Mouse (Mus musculus) spleen, embryonic (tissue): ENCODE data around the gene Ralgps1.
"Not testable (repeated sequence)": the region's sequence is repeated elsewhere in the genome, so short reads cannot be mapped to it uniquely, and the experiment has no call there.

ENCODE experiments used
- CTCF ChIA-PET: fragments of 350-600 bp; sonication (Branson Sonifier 250); formaldehyde crosslinking; loops from one replicate; lab custom pipeline; 2022; lab: Charles Lee

The Ralgps1 gene

DNA sequence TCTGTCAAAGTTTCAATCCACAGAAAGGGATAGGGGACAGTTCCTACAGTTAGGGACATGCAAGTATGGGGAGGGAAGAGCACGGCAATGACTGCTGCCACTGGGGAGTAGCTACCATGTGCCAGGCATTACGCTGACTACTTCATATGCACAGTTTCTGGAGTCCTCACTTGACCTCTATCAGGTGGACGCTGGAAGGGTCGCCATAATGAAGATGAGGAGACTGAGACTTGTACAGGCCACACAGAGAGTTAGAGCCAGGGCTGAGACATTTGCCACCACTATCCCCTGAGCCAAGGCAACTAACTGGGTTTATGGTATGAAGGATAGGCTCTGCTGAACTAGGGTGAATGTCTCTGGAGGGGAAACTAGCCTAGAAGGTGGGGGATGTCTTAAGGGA, 233.6 kb downstream of the Ralgps1 start:
- CTCF ChIA-PET = no interaction called here

DNA sequence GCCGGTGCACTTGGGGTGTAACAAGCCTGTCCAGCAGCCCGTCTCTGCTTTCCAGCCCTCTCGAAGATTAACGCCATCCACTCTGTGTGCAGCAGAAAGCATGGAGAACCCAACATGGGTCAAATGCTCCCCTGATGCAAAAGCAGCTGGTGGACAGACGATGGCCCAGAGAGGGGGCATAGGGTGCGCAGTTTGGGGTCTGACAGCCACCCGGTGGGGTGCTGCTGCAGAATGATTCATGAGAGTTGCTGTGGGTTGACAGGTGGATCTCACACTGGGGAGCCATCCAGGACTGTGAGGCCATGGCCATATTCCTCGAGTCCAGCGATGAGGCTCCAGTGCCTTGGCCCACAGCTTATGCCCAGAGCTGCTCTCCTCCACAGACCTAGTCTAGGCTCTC, 234.0 kb downstream of the Ralgps1 start:
- CTCF ChIA-PET = no interaction called here

DNA sequence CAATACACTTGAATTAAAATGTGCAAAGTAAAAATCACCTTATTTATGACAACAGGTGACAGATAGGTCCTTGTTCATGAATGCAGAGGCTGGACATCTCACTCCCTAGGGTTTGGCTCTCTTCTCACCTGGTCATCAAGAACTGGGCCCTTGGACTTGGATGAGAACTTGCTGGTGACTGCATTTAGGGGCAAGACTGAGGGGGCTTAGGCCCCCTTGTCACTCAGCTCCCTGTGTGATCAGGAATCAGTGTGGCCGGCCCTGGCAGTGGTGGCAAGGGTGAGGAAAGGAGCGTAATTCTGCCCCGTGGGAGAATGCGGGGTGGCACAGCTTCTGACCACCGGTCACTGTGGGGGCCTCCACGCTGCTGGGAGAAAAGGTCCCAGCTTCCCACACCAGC, 234.9 kb downstream of the Ralgps1 start:
- CTCF ChIA-PET = no interaction called here

DNA sequence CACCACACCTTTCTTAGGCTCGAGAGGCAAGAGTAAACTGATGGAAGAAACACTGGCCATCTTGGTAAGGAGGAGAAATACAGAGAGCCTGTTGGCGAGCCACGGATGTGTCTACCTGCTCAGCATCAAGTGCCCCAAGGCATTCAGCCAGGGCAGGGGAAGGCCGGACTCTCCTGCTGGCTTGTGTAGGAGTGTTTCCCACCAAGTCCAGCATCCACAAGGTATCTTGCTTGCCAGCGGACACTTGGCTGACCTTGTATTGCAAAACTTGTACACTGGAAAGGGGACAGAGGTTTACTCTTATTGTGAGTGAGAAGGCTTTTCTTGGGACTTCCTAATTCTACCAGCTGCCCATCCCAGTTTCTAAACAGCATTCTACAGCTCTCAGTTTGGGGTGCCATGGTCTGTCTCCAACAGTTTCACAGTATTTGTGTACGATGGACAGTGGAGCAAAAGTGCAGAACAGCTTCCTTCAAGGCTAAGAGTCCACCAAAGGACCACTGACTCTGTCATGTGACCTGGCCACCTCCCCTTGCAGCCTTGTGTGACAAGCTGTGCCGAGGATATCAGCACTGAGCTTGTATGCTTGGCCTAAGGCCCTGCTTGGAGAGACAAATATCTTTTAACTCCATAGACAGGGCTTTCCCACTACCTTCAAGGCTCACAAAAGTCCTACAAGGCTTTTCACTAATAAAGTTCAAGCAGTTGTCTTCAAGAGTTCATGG, 236.4 kb downstream of the Ralgps1 start:
- CTCF ChIA-PET = no interaction called here

- CTCF ChIA-PET = no interaction called here
Observed at GRCm38 (mm10) chr2:33132306-33132705, 239.0 kb downstream of the Ralgps1 start.

DNA sequence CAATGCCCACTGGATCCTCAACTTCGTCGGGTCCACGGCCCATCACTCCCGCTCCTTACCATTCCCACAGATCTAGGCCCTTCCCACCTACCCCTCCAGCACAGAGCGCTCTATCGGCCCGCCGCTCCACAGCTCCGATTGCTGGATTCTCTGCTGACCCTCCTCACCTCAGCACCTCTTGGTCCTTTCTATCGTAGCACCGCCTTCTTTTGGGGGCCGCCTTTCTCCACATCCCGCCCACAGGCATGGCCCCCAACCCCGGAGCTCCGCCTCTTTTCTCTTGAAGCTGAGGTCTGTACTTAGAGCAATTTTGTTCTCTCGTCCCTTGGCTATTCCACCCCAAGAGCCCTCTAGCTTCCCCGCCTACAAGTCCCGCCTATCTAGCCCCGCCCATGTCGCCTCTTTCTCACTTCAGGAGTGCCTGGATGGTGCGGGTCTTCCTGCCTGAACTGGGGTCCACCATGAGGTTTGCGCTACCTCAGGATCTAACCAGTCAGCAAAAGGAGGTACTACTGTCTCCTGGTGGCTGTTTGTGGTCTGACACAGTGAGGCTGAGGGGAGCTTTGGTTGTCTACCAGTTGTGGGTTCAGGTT, 239.7 kb downstream of the Ralgps1 start, which contains the start of gene Garnl3:
TSS of gene Garnl3 (minus strand) at position 155 of the 593 bp plus-strand sequence.
- CTCF ChIA-PET = interaction anchor here (0.5 to 1.1 kb wide), 3 partner anchors 149 to 341 kb away, joined by 3 to 7 read pairs (median 3); no protein-coding TSS in a partner anchor

- CTCF ChIA-PET = interaction anchor here (0.5 to 1.1 kb wide), 3 partner anchors 148 to 342 kb away, joined by 3 to 7 read pairs (median 3); no protein-coding TSS in a partner anchor
Observed at GRCm38 (mm10) chr2:33130526-33131483, 240.5 kb downstream of the Ralgps1 start.

GRCm38 (mm10) chr2:33130141-33130525, 241.2 kb downstream of the Ralgps1 start:
- CTCF ChIA-PET = no interaction called here

DNA sequence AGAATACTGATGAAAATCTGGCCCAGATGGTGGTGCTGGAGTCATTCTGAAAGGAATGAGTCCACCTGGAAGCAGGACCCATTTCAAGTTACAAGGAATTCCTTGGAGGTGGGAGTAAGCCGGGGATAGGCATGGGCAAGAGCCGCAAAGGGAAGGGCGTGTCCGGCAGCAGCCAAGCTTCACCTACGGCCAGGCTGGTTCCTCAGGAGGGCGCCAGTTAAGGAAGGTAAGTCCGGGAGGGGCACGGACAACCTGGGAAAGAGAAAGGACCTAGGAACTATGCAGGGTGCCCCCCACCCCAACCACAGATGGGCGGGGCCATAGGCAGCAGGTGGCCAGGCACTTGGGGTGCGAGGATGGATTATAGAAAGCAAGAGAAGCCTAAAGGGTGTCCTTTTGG, 241.6 kb downstream of the Ralgps1 start:
- CTCF ChIA-PET = interaction anchor here (0.5 kb wide), 1 partner anchor 146 kb away, joined by 5 read pairs; no protein-coding TSS in a partner anchor

GRCm38 (mm10) chr2:33129005-33129404, 242.3 kb downstream of the Ralgps1 start:
- CTCF ChIA-PET = interaction anchor here (0.5 kb wide), 1 partner anchor 146 kb away, joined by 5 read pairs; no protein-coding TSS in a partner anchor

GRCm38 (mm10) chr2:33127271-33127670, 244.0 kb downstream of the Ralgps1 start:
- CTCF ChIA-PET = no interaction called here

GRCm38 (mm10) chr2:33122856-33123255, 248.4 kb downstream of the Ralgps1 start:
- CTCF ChIA-PET = no interaction called here

- CTCF ChIA-PET = no interaction called here
Observed at GRCm38 (mm10) chr2:33100536-33100935, 270.8 kb downstream of the Ralgps1 start.

DNA sequence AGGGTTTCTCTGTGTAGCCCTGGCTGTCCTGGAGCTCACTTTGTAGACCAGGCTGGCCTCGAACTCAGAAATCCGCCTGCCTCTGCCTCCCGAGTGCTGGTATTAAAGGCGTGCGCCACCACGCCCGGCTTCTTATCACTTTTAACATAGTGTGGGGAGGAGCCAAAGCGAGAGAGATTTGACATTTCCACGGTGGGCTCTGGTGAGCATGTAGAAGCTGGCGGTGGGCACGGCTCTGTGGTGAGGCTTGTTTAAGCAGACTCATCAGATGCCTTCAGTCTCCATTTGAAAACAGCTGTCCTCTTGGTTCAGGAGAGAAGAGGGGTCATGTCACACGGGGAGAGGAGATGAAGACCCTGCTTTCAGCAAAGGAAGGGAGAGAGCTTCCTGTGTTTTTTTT, 274.0 kb downstream of the Ralgps1 start:
- CTCF ChIA-PET = not testable (repeated sequence)

DNA sequence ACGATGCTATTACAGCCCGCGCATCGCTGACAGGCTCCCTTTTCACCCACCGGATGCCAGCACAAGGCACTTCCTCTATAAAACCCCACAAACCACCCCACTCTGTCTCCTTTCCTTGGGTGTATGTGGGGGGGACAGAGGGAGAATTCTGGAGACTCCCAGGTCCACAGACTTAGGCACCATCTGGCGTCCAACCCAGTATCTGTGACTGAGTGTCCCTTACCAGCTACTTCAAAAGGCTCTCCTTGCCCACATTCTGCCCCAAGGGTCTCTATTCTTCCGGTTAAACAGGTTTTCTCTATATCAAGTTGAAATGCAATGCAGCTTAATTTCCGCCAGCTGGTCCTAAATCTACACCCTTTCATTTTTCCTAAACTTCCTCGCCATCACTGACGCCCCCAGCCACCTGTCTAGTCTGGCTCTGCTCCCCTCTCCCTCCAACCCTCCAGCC, 276.0 kb downstream of the Ralgps1 start:
- CTCF ChIA-PET = no interaction called here

- CTCF ChIA-PET = no interaction called here
Observed at GRCm38 (mm10) chr2:33090620-33091520, 280.4 kb downstream of the Ralgps1 start.

DNA sequence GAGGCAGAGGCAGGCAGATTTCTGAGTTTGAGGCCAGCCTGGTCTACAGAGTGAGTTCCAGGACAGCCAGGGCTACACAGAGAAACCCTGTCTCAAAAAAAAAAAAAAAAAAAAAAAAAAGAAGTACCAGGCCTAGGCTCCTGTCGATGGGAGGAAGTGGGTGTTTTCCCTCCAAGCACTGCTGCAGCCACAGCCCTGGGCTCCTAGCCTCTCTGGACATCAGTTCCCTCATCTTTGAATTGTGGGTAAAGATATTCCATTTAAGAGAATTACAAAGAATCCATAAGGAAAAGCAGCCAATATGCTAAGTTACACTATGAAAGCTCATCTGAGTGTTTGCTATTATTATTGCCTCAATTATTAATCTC, 281.3 kb downstream of the Ralgps1 start:
- CTCF ChIA-PET = not testable (repeated sequence)

DNA sequence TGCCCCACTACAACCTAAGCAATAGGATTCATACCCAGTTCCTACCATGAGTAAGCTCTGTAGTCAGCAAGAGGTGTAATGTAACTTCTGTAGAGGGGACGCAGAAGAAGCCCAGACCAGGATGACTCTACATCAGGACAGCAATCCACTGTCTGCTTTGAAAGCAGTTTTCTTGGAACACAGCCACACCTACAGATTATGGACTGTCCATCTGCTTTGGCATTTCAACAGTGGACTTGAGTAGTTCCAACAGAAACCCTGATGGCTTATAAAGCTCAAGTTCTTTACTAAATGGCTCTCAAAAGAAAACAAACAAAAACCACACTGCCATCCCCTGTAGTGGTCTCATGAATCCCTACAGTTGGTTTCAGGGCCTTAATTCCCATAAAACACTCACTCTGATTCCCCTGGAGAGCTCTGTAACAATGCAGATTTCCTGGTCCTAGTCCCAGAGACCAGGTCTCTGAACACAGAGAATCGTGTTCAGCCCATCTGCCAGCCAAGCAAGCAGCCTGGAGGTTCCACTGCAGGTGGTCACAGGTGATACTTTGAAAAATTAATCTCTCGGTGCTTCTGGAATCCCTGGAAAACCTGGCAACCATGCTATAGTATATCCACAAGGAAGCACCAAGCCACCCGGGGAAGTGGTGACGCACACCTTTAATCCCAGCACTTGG, 281.8 kb downstream of the Ralgps1 start:
- CTCF ChIA-PET = no interaction called here

- CTCF ChIA-PET = no interaction called here
Observed at GRCm38 (mm10) chr2:33086671-33087363, 284.5 kb downstream of the Ralgps1 start.
